Mouse (Mus musculus) stomach, postnatal 0 days (tissue): ENCODE data around the gene Nelfcd.

Experiments used
- CTCF ChIP-seq: IDR thresholded peaks from 2 replicates; pipeline ENCODE4 v1.5.1; 2016; ENCODE audit warnings: antibody characterized with exemption, low read depth, mild to moderate bottlenecking, moderate library complexity
- EP300 ChIP-seq: optimal IDR thresholded peaks from 2 replicates; pipeline ENCODE3; 2016; ENCODE audit warnings: antibody characterized with exemption

DNA sequence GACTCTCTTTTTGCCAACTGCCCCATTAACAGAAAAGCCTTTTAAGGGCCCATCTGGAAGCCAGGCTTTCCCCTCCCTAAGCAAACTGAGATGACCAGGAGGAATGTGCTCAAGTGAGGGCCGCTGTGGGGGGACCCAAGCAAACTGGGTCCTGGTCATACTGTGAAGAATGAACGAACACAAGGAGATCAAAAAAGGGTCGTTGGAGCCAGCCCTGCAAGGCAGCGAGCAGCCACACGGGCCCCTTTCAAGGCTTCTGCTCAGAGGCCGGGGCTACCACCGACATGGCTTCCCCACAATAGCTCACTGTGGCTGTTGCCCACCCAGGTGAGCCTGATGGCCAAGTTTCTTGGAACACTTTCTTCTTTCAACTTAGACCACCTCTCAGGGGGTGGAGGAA, 30.9 kb downstream of the Nelfcd start:
- TF ChIP-seq CTCF: no peak
- TF ChIP-seq EP300: no peak
